Mouse (Mus musculus): ENCODE data around the gene Nhlrc4.

Nhlrc4 gene

GRCm38 (mm10) chr17:25934526-25934925 lies 10.2 kb downstream of the Nhlrc4 start:
- DNase-seq (ENCODE audit: extremely low read depth, insufficient read length, low spot score) = no peak

- DNase-seq (ENCODE audit: extremely low read depth, insufficient read length, low spot score) = no peak
Measured at GRCm38 (mm10) chr17:25925348-25925747, 19.4 kb downstream of the Nhlrc4 start.

GRCm38 (mm10) chr17:25922120-25922519 lies 22.6 kb downstream of the Nhlrc4 start:
- peak; percentile 38 for DNase-seq (ENCODE audit: extremely low read depth, insufficient read length, low spot score)

GRCm38 (mm10) chr17:25919786-25920642 lies 24.7 kb downstream of the Nhlrc4 start:
- peak; percentile 99 for DNase-seq (ENCODE audit: extremely low read depth, insufficient read length, low spot score)

- peak; percentile 72 for DNase-seq (ENCODE audit: extremely low read depth, insufficient read length, low spot score)
Measured at GRCm38 (mm10) chr17:25919144-25919785, 25.5 kb downstream of the Nhlrc4 start, which contains the start of gene Rab40c. Rab40c (minus strand) TSS chr17:25919727.

GRCm38 (mm10) chr17:25918037-25918750 lies 26.6 kb downstream of the Nhlrc4 start:
- DNase-seq (ENCODE audit: extremely low read depth, insufficient read length, low spot score) = no peak

- no peak for DNase-seq (ENCODE audit: extremely low read depth, insufficient read length, low spot score)
Measured at GRCm38 (mm10) chr17:25916931-25917647, 27.7 kb downstream of the Nhlrc4 start.

- no peak for DNase-seq (ENCODE audit: extremely low read depth, insufficient read length, low spot score)
Measured at GRCm38 (mm10) chr17:25914295-25914694, 30.5 kb downstream of the Nhlrc4 start.

- DNase-seq (ENCODE audit: extremely low read depth, insufficient read length, low spot score) = no peak
Measured at GRCm38 (mm10) chr17:25913877-25914275, 30.9 kb downstream of the Nhlrc4 start.

- DNase-seq (ENCODE audit: extremely low read depth, insufficient read length, low spot score) = no peak
Measured at GRCm38 (mm10) chr17:25913186-25913876, 31.4 kb downstream of the Nhlrc4 start.

- peak; percentile 45 for DNase-seq (ENCODE audit: extremely low read depth, insufficient read length, low spot score)
Measured at GRCm38 (mm10) chr17:25911816-25912215, 32.9 kb downstream of the Nhlrc4 start.

GRCm38 (mm10) chr17:25907640-25908039 lies 37.1 kb downstream of the Nhlrc4 start:
- DNase-seq (ENCODE audit: extremely low read depth, insufficient read length, low spot score) = no peak

- no peak for DNase-seq (ENCODE audit: extremely low read depth, insufficient read length, low spot score)
Measured at GRCm38 (mm10) chr17:25903061-25903460, 41.7 kb downstream of the Nhlrc4 start.

GRCm38 (mm10) chr17:25900193-25900592 lies 44.6 kb downstream of the Nhlrc4 start:
- no peak for DNase-seq (ENCODE audit: extremely low read depth, insufficient read length, low spot score)

GRCm38 (mm10) chr17:25895891-25896290 lies 48.9 kb downstream of the Nhlrc4 start:
- DNase-seq (ENCODE audit: extremely low read depth, insufficient read length, low spot score) = no peak

- DNase-seq (ENCODE audit: extremely low read depth, insufficient read length, low spot score) = no peak
Measured at GRCm38 (mm10) chr17:25895415-25895814, 49.3 kb downstream of the Nhlrc4 start.

- no peak for DNase-seq (ENCODE audit: extremely low read depth, insufficient read length, low spot score)
Measured at GRCm38 (mm10) chr17:25893975-25894617, 50.7 kb downstream of the Nhlrc4 start.

Measured in 3134 (cell line).